Mouse (Mus musculus) ZHBTc4 (cell line): Measurements from ENCODE around the gene Gja1.
A peak's percentile ranks its signal among the peaks of the same experiment; 100 is the strongest.

ENCODE experiments used
- DNase-seq: peaks from one replicate; pipeline ENCODE4 v3.0.0-alpha.2; 2011; ENCODE audit warnings: low read depth, low spot score

Gja1 gene

DNA sequence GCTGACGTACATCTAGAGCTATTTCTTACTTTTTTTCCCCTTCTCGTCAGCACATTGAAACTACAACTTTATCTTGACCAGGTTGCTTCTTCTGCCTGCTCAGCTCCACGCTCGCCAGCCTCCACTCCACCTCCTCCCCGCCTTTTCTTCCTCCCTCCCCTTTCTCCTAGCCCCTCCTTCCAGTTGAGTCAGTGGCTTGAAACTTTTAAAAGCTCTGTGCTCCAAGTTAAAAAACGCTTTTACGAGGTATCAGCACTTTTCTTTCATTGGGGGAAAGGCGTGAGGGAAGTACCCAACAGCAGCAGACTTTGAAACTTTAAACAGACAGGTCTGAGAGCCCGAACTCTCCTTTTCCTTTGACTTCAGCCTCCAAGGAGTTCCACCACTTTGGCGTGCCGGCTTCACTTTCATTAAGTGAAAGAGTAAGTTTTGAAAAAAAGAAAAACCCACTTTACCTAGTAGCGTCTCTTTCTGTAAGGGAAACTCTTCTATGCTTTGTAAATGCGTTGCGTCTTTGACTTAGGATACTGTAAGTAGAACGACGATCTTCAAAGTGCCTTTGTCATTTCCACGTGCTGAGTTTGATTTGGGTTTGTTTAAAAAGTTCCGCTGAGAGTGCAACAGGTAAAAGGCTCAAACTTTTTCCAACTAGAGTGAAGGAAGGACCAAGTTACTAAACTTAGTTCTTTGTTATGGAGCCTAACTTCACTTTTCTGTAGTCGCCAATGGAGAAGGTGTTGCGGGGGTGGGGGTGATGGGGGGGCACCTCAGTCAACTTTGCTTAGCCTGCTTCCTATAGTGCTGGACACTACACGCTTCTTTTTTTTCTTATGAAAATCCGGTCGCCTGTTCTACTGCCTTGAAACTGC is at the start of gene Gja1:
TSS of gene Gja1 (plus strand) at position 234 of the 869 bp plus-strand sequence.
- peak; percentile 80 for DNase-seq

DNA sequence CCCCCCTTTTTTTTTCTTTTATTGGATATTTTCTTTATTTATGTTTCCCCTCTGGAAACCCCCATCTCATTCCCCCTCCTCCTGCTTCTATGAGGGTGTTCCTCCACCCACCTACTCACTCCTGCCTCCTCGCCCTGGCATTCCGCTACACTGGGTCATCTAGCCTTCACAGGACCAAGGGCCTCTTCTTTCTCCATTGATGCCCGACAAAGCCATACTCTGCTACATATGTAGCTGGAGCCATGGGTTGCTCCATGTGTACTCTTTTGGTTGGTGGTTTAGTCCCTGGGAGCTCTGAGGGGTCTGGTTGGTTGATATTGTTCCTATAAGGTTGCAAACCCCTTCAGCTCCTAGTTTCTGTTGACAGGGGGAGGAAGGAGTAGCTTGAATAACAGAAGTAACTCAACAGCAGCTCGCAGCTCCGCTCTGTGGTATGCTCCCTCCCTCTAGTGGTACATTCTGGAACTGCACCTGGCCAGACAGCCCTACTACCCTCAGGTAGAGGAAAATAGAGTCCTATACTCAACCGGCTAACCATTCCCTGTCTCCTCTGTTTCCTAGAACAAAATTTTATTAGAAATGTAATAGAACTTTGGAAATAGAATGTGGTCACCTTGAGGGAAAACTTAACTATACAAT is 38.2 kb upstream of the Gja1 start:
- DNase-seq: peak; percentile 78

DNA sequence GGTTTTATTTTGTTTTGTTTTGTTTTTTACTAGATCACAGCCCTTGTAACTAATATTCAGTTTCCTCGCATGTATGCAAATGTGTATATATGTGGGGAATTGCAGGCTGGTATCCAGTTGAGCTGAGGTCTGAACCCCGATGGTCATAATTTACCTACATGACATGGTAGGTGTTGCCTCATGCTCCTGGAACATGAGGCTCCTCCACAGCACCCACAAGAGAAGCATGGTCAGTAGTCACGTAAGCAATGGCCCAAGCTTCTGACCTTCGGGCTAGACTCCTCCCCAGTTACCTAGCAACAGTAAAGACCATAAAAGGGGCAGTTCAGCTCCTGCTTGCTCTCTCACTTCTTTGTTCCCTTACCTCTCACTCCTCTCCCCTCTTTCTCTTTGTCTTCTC is 16.7 kb upstream of the Gja1 start:
- no peak for DNase-seq

DNA sequence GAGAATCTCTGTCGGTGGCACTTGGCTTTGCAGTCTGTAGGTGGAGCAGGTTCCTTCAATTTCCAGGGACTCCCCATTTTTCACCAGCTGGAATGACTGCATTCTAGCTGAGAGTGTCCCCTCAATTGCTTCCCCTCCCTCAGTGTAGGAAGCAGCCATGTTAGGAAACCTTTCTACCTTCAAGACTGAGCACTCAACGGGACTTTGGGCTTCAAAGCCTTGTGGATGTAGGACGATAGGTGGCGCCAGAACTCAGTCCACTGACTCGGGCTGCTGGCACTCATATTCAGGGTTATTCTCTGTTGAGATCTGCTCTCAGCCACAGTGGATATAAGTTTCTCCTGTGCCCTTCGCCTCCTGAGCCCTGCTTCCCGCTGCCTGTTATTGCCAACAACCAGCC is 8.1 kb upstream of the Gja1 start:
- DNase-seq: peak; percentile 84

DNA sequence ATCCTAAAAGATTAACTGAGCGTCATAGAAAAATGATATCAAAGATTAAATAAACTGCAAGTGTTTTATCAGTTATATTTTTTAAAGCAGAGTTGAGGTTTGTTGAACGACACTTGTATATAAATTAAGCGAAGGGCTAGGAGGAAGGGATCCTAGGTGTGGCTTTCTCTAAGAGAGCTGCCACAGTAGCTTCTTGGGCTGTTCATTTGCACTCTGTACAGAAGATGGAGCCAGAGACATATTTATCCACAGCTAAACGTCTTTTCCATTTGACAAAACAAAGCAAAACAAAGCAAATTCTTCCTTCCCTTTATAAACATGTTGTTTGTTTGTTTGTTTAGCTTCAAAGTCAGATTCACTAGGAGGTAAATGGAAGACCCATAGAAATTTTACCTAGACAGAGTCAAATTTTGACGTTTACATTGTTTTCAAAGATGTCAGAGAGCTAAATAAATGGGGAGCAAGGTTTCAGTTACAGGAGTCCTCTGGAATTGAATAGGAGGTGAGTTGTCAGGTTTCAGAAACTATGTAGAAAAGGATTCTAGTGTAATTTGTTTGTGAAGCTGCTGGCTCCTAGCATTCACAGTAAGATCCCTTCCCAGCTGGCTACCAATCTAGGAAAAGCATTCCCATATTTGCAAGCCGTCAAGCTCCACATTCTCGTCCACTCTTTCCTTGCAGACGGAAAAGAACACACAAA is 4.0 kb upstream of the Gja1 start:
- DNase-seq: peak; percentile 56

DNA sequence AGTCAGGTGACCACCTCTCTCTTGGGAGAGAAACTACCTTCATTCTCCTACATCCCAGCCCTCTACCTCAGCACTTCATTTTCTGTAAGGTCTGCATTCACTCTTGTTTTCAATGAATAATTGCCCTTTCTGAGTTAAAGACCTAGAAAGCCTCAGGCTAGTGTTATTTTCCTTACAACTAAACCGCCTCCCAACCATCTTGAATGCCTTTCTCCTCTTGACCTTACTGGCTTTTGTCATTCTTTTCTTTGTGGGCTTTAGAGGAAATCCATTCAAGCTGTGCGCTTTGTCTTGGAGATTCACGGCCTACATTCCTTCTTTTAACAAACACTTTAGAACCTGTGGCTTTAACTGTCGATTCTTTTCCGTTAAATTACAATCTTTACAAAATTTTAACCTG is 3.0 kb upstream of the Gja1 start:
- peak; percentile 96 for DNase-seq

DNA sequence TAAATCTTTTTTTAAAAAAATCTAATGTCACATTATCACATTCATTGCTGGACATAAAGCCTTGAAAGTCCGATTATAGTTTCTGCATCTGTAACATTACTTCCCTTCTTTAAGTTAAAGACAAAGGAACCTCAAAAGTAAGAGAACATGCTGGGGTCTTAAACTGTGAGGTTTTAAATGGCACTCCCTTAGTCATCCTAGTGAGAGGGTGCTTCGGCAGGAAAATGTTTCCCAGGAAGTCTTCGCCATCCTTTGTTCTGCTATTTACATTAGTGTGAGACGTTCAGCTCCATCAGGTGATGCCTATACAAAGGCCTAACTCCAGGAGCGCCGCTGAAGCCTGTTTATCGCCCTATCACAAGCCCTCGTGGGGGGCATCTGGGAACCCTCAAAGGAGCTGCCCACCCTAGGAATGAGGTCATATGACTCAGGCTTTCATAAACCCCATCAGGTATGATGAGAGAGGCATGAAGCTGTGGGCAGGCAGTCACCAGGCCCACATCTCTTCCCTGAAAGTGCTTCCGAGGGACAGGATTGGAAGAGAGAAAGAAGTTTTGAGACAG is 1.1 kb upstream of the Gja1 start:
- peak; percentile 62 for DNase-seq

DNA sequence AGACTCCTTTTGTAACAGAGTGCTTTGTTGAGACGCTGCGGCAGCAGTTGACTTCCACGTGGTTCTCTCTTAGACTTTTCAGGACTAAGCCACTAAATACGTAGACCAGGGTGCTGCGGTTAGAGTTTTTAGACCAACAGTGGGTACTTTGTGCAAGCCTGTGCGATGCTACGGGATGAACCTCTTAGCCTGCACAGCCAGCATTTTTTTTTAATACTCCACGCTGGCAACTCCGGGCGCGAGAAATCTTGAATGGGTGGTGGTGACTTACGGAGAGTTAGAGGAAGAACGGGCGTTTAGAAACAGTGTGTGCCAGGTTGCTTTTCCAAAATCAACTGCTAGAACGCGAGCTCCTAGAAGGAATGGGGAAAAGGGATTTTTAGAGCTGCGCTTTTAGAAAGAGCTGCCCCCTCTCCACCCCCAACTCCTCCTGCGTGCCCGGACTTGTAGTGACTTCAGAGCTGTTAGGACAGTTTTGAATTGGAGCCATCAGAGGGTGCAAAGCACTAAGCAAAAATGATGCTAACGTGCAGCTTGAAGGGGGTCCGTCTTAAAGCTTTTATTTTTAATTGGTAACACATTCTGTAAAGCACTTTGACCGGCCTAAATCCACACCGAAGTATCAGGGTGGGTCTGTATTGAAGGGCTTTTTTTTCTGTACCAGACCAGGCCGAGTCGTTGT is 977 bp downstream of the Gja1 start:
- peak; percentile 53 for DNase-seq

DNA sequence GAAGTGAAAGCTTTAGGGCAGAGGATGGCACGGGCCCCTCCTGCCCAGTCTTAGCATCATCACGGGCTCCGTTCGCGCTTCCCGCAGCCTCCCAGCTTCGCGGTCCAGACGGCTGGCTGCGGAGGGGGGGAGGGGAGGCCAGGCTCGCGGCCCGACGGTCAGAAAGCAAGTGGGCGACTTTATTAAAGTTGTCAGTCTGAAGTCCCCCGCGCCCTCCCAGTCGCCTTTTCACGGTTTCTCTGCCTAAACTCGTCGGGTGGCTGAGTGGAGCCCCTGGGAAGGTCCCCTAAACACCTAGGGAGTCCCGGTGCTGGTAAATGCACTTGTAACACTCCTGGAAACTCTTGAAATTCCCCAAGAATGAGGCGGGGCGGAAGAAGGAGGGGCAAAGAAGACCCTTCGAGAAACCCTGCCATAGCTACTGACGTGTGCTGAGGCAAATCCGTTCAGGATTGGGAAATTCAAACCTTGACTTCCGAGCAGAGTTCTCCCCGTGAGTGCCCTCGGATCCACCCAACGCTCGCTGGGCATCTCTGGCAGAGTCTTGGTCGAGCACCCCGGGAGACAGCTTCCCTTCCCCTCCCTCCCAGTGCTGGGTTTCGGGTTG is 1.6 kb downstream of the Gja1 start:
- DNase-seq: peak; percentile 68

DNA sequence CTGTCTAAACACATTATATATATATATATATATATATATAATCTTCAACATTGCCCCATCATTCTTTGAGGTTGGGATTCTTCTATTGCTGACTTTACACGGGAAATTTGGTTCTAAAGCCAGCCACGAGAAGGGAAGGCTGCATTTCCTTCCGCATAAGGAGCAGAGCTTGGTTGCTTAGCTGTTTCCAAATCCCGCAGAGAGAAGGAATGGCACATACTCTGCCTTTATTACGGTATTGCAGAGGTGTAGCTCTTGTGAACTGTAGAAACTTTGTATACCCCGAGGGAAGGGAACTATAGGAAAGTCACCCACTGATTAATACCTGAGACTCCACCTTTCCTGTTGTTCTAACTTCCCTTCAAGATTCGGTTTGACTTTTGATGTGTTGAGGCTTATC is 2.6 kb downstream of the Gja1 start:
- DNase-seq: no peak

DNA sequence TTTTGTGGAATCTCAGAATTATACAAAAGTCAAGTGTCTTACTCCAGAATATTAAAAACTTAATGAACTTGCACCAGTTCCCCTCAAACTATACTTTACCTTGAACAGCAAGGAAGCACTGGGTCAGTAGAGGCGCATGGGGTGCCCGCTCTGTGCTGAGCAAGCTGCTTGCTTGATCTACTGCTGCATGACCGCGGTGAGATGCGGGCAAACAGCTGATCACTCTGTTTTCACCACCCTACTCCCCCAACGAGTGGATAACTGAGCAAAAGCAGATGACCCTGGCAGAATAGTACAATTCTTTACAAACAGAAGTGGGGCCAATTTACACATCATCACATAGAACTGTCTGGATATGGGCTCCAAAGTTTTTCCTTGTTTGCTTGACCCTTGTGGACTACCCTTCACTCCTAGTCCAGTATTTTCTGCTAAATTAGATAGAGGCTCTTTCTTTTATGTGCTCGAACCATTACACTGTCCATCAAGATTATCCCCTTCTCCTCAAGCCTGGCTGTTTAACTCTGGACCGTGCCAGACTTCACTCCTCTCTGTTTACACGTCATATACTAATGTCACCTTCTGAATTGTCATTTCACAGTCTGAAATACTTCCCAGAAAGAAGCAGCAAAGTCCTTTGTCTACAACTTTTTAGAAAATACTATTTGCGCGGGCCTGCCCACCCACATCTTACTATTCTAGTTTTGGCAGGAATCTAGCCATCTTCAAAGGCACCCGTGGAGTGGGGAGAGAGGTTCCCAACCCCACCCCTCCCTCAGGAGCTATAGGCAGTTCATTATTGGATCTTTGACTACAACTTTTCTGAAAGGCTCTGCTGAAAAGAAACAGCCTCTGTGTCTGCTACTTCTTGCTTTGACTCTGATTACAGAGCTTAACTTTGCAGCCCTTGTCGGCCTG is 8.3 kb downstream of the Gja1 start:
- DNase-seq: no peak

DNA sequence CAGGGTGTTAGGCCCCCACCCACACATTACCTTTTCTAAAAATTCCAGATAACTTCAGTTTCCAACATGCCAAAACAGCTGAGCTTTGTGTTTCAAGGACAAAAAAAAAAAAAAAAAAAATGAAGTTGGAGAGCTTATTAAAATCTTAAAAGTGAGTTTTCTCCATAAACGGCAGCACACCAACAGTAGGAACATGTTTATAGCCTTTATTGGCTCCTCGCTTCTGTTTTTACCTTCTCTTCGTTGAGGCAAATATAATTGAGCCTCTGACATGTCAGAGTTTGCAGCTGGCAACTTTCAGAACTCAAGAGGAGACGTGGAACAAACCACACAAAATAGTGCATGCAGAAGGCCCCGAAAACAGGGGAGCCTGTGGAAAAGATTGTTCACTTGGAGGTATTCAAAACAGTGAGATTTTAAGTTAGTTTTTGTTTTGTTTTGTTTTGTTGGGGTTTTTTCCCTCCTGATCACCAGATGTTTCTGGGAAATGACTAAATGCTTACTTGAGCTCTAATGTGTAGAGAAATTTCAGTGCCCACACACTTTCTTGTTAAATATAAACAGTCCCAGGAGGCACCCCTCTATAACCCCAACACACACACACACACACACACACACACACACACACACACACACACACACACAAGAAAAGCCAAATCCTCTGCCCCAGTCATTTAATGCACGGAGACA is 16.1 kb downstream of the Gja1 start:
- DNase-seq: no peak

DNA sequence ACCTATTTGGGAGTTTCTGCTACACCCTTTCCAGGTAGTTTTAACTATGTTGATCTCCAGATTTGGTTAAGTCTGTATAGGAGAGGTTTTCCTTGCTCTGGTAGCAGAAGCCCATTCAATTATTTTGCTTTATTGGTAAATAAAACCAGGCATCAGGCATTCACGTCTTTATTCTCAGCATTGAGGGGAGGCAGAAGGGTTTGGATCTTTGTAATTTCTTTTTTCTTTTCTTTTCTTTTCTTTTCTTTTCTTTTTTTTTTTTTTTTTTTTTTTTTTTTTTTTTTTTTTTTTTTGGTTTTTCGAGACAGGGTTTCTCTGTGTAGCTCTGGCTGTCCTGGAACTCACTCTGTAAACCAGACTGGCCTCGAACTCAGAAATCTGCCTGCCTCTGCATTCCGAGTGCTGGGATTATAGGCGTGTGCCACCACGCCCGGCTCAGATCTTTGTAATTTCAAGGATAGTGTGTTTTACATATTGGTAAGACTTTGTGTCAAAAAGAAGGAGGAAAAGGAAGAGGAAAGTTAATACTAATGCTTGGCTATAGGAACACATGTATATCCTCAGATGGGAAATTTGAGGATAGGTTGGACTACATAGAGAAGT is 16.8 kb downstream of the Gja1 start:
- DNase-seq: peak; percentile 23

DNA sequence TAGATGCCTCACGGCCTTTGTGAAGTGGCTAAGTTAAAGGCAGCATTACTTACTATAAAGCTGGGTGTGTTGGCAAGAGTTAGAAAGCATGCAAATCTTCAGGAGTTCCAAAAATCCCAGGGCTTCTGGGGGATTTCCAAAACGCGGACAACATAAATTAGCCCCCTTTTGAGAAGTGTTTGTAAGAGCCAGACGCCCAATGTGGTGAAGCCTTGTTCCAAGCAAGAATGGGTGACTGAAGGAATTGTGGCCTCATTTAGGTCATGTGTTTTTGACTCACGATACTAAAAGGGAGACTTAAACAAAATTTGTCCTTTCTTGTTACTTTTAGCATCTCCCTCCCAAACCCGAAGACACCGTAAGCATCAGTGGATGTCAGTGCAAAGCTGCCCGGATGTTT is 20.7 kb downstream of the Gja1 start:
- no peak for DNase-seq

DNA sequence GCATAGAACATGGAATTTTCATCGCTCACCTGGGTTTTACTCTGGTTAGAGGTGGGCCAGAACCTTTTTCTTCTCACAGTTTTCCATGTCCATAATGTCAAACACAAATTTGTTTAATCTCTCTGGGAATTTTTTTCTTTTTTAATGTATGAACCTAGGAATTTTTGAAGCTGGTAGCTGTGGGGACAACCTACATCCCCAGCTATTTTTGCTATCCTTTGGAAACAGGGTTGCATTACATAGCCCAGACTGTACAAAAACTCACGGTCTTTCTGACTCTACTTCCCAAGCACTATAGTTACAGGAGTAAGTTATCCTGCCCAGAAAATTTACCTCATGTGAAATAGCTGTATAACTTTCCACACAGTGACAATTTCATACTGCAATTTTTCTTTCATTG is 21.2 kb downstream of the Gja1 start:
- no peak for DNase-seq

DNA sequence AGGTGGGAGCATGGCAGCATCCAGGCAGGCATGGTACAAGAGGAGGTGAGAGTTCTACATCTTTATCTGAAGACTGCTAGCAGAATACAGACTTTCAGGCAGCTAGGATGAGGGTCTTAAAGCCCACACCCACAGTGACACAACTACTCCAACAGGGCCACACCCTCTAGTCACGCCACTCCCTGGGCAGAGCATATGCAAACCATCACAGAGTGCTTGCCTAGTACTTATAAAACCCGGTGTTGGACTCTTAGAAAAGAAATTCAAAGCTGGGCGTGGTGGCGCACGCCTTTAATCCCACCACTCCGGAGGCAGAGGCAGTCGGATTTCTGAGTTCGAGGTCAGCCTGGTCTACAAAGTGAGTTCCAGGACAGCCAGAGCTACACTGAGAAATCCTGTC is 24.3 kb downstream of the Gja1 start:
- peak; percentile 86 for DNase-seq

DNA sequence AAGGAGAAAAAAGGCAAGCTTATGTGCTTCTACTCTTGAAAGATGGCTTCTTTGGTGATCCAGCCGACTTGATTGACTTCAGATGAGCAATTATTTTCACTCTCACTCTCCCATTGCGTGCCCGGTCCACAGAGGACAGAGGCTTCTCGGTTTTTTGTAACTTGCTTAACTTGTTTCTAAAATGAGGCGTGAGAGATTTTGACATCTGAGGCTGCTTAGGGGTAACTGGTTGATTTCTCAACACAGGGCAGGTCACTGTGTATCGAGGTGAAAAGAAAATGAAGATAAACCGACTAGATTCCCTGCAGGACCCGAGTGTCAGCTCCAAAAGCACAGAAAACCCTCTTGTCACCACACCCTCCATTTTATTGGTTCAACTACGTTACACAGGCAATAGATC is 28.8 kb downstream of the Gja1 start:
- DNase-seq: no peak

DNA sequence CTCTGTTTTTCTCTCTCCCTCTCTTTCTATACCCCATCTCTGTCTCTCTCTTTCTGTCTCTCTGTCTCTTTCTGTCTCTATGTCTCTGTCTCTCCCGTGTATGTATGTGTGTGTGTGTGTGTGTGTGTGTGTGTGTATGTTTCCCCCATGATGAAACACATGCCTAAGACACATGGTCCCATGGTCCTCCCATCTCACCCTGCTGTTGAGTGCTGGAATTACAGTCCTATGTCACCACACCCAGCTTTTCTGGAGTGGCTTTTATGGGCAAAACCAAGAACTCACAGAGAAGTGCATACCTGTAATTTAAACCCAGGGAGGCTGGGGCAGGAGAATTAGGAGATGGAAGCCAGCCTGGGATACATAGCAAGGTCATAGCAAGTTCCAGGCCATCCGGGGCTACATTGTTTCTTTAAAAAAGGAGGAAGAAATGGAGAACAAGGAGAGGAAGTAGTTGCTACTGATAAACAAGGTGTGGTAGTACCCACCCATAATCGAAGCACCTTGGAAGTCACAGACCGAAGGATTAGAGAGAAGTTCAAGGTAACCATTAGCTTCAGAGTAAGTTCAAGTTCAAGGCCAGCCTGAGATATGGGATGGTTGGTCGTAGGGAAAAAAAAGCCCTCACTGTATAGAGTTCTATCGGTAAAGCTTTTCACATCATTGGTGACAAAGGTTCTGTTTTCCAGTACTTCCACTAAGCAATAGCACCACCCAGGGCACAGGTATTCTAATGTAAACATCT is 29.4 kb downstream of the Gja1 start:
- DNase-seq: peak; percentile 82
